Mouse (Mus musculus) adrenal gland, adult 8-10 months (tissue): Measurements from ENCODE around the gene Sec23ip. TPM values are rescaled to one million over a fixed set of nuclear protein-coding genes. Genes with fewer than 3 reads are reported as not detected.
"Not testable (repeated sequence)": the region's sequence is repeated elsewhere in the genome, so short reads cannot be mapped to it uniquely, and the experiment has no call there.

Experiments used
- DNase-seq: peaks from one replicate; pipeline ENCODE4 v3.0.0; 2022
- total RNA-seq, 4 experiments: library from RNA; stranded (reverse); gene quantifications; 2 replicates each; pipeline ENCODE4 v1.2.4; 2022

Sec23ip gene
- 10 to 100 TPM; 40.6 to 62.4 (median 52.2) TPM for total RNA-seq

GRCm38 (mm10) chr7:128744684-128745485 lies at the start of gene Sec23ip:
Gene Sec23ip (plus strand): TSS chr7:128744943.
- peak; percentile 99 for DNase-seq

GRCm38 (mm10) chr7:128699959-128700358 lies 44.8 kb upstream of the Sec23ip start:
- DNase-seq: not testable (repeated sequence)

- DNase-seq: peak; percentile 32
Measured at GRCm38 (mm10) chr7:128705735-128706134, 39.0 kb upstream of the Sec23ip start.

- DNase-seq: no peak
Measured at GRCm38 (mm10) chr7:128717991-128718390, 26.8 kb upstream of the Sec23ip start.

- peak; percentile 38 for DNase-seq
Measured at GRCm38 (mm10) chr7:128724761-128725160, 20.0 kb upstream of the Sec23ip start.

- no peak for DNase-seq
Measured at GRCm38 (mm10) chr7:128725189-128725588, 19.6 kb upstream of the Sec23ip start.

- no peak for DNase-seq
Measured at GRCm38 (mm10) chr7:128726999-128727398, 17.7 kb upstream of the Sec23ip start.

GRCm38 (mm10) chr7:128727701-128728100 lies 17.0 kb upstream of the Sec23ip start:
- DNase-seq: no peak

- no peak for DNase-seq
Measured at GRCm38 (mm10) chr7:128728738-128729137, 16.0 kb upstream of the Sec23ip start.

GRCm38 (mm10) chr7:128731585-128731984 lies 13.2 kb upstream of the Sec23ip start:
- DNase-seq: no peak

GRCm38 (mm10) chr7:128738041-128738440 lies 6.7 kb upstream of the Sec23ip start:
- DNase-seq: no peak

GRCm38 (mm10) chr7:128739116-128739461 lies 5.7 kb upstream of the Sec23ip start:
- no peak for DNase-seq

GRCm38 (mm10) chr7:128739462-128740277 lies 5.1 kb upstream of the Sec23ip start:
- peak; percentile 34 for DNase-seq

- peak; percentile 93 for DNase-seq
Measured at GRCm38 (mm10) chr7:128740334-128740733, 4.4 kb upstream of the Sec23ip start, which contains the start of gene Mcmbp. Gene Mcmbp (minus strand): TSS chr7:128740495.

- DNase-seq: no peak
Measured at GRCm38 (mm10) chr7:128743898-128744297, 845 bp upstream of the Sec23ip start.

- no peak for DNase-seq
Measured at GRCm38 (mm10) chr7:128746151-128746550, 1.4 kb downstream of the Sec23ip start.

GRCm38 (mm10) chr7:128748758-128749157 lies 4.0 kb downstream of the Sec23ip start:
- peak; percentile 66 for DNase-seq

- no peak for DNase-seq
Measured at GRCm38 (mm10) chr7:128750296-128750695, 5.6 kb downstream of the Sec23ip start.

- DNase-seq: no peak
Measured at GRCm38 (mm10) chr7:128752012-128752411, 7.3 kb downstream of the Sec23ip start.

- no peak for DNase-seq
Measured at GRCm38 (mm10) chr7:128755396-128755795, 10.7 kb downstream of the Sec23ip start.

- DNase-seq: no peak
Measured at GRCm38 (mm10) chr7:128758948-128759347, 14.2 kb downstream of the Sec23ip start.

- no peak for DNase-seq
Measured at GRCm38 (mm10) chr7:128766696-128767095, 22.0 kb downstream of the Sec23ip start.

- peak; percentile 15 for DNase-seq
Measured at GRCm38 (mm10) chr7:128777201-128777600, 32.5 kb downstream of the Sec23ip start.
